19 mouse cellular contexts compared by ENCODE assay signal in genomic region chr2:38346417-38346816, GRCm38 (mm10). TPM values are rescaled to one million over a fixed set of nuclear protein-coding genes. Genes with fewer than 3 reads are reported as not detected.
DNase-seq lines count a peak whose midpoint lies in the region; ATAC-seq and TF ChIP-seq lines count a peak whose summit lies in the region.
"Had no signal": no experiment of that assay in that cellular context is flagged by ENCODE, and none has a peak within 500 bp of the region (broad histone marks: within the 10 kb centered on the region; RNA-seq: fewer than 3 reads in every experiment).

No protein-coding gene starts in this region.

- peaks cover 11% of the 10 kb centered on the region; the same call in 1 of the 2 replicates for H3K27me3 ChIP-seq in forebrain, embryonic 14.5 days (replicated peaks; ENCODE audit: control insufficient read depth, insufficient read depth, low read length)
- H3K27me3 ChIP-seq in midbrain, embryonic 10.5 days (ENCODE audit: low read depth, poor library complexity, severe bottlenecking): peaks cover 100% of the 10 kb centered on the region

- H3K4me1 ChIP-seq in forebrain, embryonic 14.5 days (ENCODE audit: control insufficient read depth, insufficient read depth, low read length): peaks cover 24% of the 10 kb centered on the region
- H3K4me1 ChIP-seq in midbrain, embryonic 10.5 days: peaks cover 48% of the 10 kb centered on the region

- WGBS in forebrain, embryonic 14.5 days: 15% methylated on average over 6 of the region's 6 CpGs
- 2% methylated on average over 6 of the region's 6 CpGs for WGBS in midbrain, embryonic 10.5 days

- H3K27ac ChIP-seq in left cerebral cortex, adult 2 months: peak overlapping the region; percentile 64
- peak overlapping the region; percentile 98 for H3K27ac ChIP-seq in forebrain, embryonic 14.5 days (ENCODE audit: low read depth, low read length)
- no peak overlapping the region for H3K27ac ChIP-seq in midbrain, embryonic 10.5 days (replicated peaks)
- H3K27ac ChIP-seq: heart, embryonic 10.5 days; intestine, embryonic 15.5 days; limb, embryonic 12.5 days; liver, embryonic 14.5 days had no signal

- no peak for ATAC-seq in forebrain, embryonic 14.5 days
- ATAC-seq: intestine, embryonic 15.5 days had no signal

- intact Hi-C loops in left cerebral cortex, adult 2 months (cut with DNase I): loop anchor here (5.0 kb wide), 1 partner anchor 99 kb away; no protein-coding TSS in a partner anchor

- peak overlapping the region; percentile 91 for H3K4me2 ChIP-seq in forebrain, embryonic 14.5 days (ENCODE audit: low read length)
- H3K4me2 ChIP-seq: intestine, embryonic 15.5 days had no signal

- H3K36me3 ChIP-seq in forebrain, embryonic 14.5 days (ENCODE audit: control insufficient read depth, insufficient read depth, low read length): no peaks in the 10 kb centered on the region
- H3K36me3 ChIP-seq in midbrain, embryonic 10.5 days: no peaks in the 10 kb centered on the region
- H3K36me3 ChIP-seq: G1E; heart, embryonic 10.5 days; intestine, embryonic 15.5 days; limb, embryonic 12.5 days had no signal

- TF ChIP-seq CTCF in left cerebral cortex, adult 2 months (IDR thresholded peaks at IDR 0.05): no peak

- H3K9me3 ChIP-seq in forebrain, embryonic 14.5 days (replicated peaks; ENCODE audit: control insufficient read depth, low read length): no peaks in the 10 kb centered on the region
- no peaks in the 10 kb centered on the region for H3K9me3 ChIP-seq in midbrain, embryonic 10.5 days (replicated peaks)
- H3K9me3 ChIP-seq: heart, embryonic 10.5 days; intestine, embryonic 15.5 days; limb, embryonic 12.5 days had no signal

- DNase-seq in left cerebral cortex, adult 2 months (ENCODE audit: extremely low spot score in 1 of 2, low spot score in 2 of 2): no peak
- no peak for DNase-seq in left cerebral cortex, adult 18-20 months (ENCODE audit: low spot score in 2 of 2)
- no peak for DNase-seq in forebrain, embryonic 14.5 days (ENCODE audit: low spot score)
- DNase-seq in midbrain, embryonic 10.5 days (ENCODE audit: low spot score): peak; percentile 36
- no peak for DNase-seq in urinary bladder, postnatal 14 days (ENCODE audit: low spot score)
- DNase-seq in gastrocnemius, adult 18-20 months (ENCODE audit: low spot score): no peak
- DNase-seq in lung, postnatal 25 days (ENCODE audit: low spot score): no peak
- DNase-seq: adrenal gland, adult 8-10 months; cerebellum, adult 9-10 months; gastrocnemius, postnatal 25 days; kidney, postnatal 10 days; layer of hippocampus, adult 9-11 months; lung, postnatal 10 days; right cerebral cortex, postnatal 14 days had no signal

- 0 out of 2 replicates have a peak overlapping the region, but pooled peaks have one; percentile 13 for H3K4me3 ChIP-seq in left cerebral cortex, adult 2 months
- H3K4me3 ChIP-seq in forebrain, embryonic 14.5 days (ENCODE audit: low read depth, low read length): peak overlapping the region; percentile 90
- peak overlapping the region; percentile 58; the same call in 1 of the 2 replicates for H3K4me3 ChIP-seq in midbrain, embryonic 10.5 days
- H3K4me3 ChIP-seq: heart, embryonic 10.5 days; intestine, embryonic 15.5 days; limb, embryonic 12.5 days had no signal

- H3K9ac ChIP-seq in forebrain, embryonic 14.5 days (ENCODE audit: low read length): peak overlapping the region; percentile 99
- H3K9ac ChIP-seq: intestine, embryonic 15.5 days; limb, embryonic 12.5 days; liver, embryonic 14.5 days had no signal

RNA-seq across cellular contexts. Expression of gene Lhx2, which starts 7.3 kb away (rescaled TPM):
- 10 to 100 TPM; 83.9 to 88.2 TPM for total RNA-seq in left cerebral cortex, adult 2 months (2021)
- 10 to 100 TPM; 82.2 to 89.2 TPM for total RNA-seq in left cerebral cortex, adult 18-20 months (2021)
- polyA plus RNA-seq in forebrain, embryonic 14.5 days (2014; fragmentation: Nextera tagmentation; extraction: Ambion mirVana): 85.1 and 102 TPM in 2 replicates
- polyA plus RNA-seq in midbrain, embryonic 10.5 days (2016; fragmentation: Nextera tagmentation; extraction: Ambion mirVana): 23.3 and 29.0 TPM in 2 replicates
- total RNA-seq in gastrocnemius, adult 18-20 months (2021): not detected
- total RNA-seq: adrenal gland, adult 8-10 months had no signal

RNA-seq across cellular contexts. Expression of gene Dennd1a, which starts 59.2 kb away (rescaled TPM):
- total RNA-seq in left cerebral cortex, adult 2 months (2021): 10 to 100 TPM; 84.5 to 87.4 TPM
- 10 to 100 TPM; 75.0 to 78.2 TPM for total RNA-seq in left cerebral cortex, adult 18-20 months (2021)
- polyA plus RNA-seq in forebrain, embryonic 14.5 days (2014; fragmentation: Nextera tagmentation; extraction: Ambion mirVana): 12.9 and 13.9 TPM in 2 replicates
- polyA plus RNA-seq in midbrain, embryonic 10.5 days (2016; fragmentation: Nextera tagmentation; extraction: Ambion mirVana): 10.1 and 13.3 TPM in 2 replicates
- total RNA-seq in gastrocnemius, adult 18-20 months (2021): 10 to 100 TPM; 27.7 to 27.9 TPM

Comparison
In these comparisons a context has a peak if more than half of its experiments do, and no peak if none do; other contexts are left out.
1. H3K4me3 ChIP-seq: peak in every context shown above with its lines; median percentile 90 in forebrain, embryonic 14.5 days; 58 in midbrain, embryonic 10.5 days; 13 in left cerebral cortex, adult 2 months.
2. RNA of gene Lhx2, which starts 7.3 kb away (total RNA-seq): 82.2 to 89.2 TPM in left cerebral cortex, adult 18-20 months and 83.9 to 88.2 TPM in left cerebral cortex, adult 2 months; not detected in gastrocnemius, adult 18-20 months; every median in the first group is over 10 times any median in the second.